Mouse (Mus musculus): ENCODE measurements at regions not wholly inside any gene's neighbourhood (a gene's known extent, or its start where the extent isn't known, plus 50 kb on each side); places are given as distances from the start of the nearest gene placed in this dataset.
A peak's percentile ranks its signal among the peaks of the same experiment; 100 is the strongest.

GRCm38 (mm10) chr10:116653511-116653945 lies 72.2 kb upstream of the Cnot2 start:
- peak; percentile 99 for DNase-seq (ENCODE audit: low read depth, low spot score)

GRCm38 (mm10) chr10:116649287-116649686 lies 68.0 kb upstream of the Cnot2 start:
- DNase-seq (ENCODE audit: low read depth, low spot score): no peak

GRCm38 (mm10) chr10:116646035-116646434 lies 64.7 kb upstream of the Cnot2 start:
- DNase-seq (ENCODE audit: low read depth, low spot score): no peak

- DNase-seq (ENCODE audit: low read depth, low spot score): peak; percentile 95
Observed at GRCm38 (mm10) chr10:116645631-116646030, 64.3 kb upstream of the Cnot2 start.

- DNase-seq (ENCODE audit: low read depth, low spot score): peak; percentile 63
Observed at GRCm38 (mm10) chr10:116645108-116645507, 63.8 kb upstream of the Cnot2 start.

All from brain, adult 2 months (tissue).